Mouse (Mus musculus): ENCODE results near the gene Eng.

Eng gene

GRCm38 (mm10) chr2:32699680-32700079, 53.3 kb downstream of the Eng start:
- in situ Hi-C loops (cut with MboI; ENCODE audit: unreplicated experiment in 2 of 2): loop anchor here (5.0 to 25.0 kb wide), 2 partner anchors 112 to 153 kb away; partner anchors contain the start of genes 9430097D07Rik (in 1 of the 2), St6galnac4 (in 1 of the 2) and St6galnac6 (in 1 of the 2)

DNA sequence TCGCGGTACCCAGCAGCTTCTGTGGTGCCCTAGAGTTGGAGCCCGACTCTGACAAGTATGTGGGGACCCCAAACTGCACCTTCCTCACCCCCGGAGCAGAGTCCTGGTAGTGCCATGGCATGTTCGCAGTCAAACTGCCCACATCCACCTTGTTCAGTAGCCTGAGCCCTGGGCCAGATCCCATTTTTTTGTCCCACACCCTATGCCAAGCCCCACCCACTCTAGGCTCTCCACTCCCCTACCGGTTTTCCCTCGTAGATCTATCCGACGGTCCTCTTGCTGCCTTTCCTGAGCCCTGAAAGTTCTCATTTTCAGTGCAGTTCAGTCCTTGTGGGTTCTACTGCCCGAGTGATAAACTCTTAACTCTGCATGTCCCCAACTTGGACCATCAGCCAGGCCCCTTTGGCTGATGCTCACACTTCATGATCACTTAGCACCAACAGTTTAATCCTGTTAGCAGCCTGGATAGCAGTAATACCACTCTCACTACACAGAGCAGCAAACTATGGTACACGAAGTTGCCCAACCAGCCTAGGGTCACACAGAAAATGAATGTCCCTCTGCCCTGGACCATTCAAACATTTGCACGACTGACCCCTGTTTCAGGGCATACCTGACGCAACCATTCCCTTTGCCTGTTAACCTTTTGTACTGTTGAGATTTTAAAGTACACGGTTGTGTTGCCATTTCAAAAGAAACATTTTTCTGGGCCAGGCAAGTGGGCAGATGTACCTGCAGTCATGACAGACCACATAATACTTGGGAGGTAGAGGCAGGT, 54.8 kb downstream of the Eng start:
- in situ Hi-C loops (cut with MboI; ENCODE audit: unreplicated experiment in 2 of 2): loop anchor here in 1 of 2 experiments (5.0 kb wide), 1 partner anchor 151 kb away; no protein-coding TSS in a partner anchor

- in situ Hi-C loops (cut with MboI; ENCODE audit: unreplicated experiment in 2 of 2): loop anchor here in 1 of 2 experiments (5.0 kb wide), 1 partner anchor 149 kb away; no protein-coding TSS in a partner anchor
Measured at GRCm38 (mm10) chr2:32703046-32703445, 56.7 kb downstream of the Eng start.

DNA sequence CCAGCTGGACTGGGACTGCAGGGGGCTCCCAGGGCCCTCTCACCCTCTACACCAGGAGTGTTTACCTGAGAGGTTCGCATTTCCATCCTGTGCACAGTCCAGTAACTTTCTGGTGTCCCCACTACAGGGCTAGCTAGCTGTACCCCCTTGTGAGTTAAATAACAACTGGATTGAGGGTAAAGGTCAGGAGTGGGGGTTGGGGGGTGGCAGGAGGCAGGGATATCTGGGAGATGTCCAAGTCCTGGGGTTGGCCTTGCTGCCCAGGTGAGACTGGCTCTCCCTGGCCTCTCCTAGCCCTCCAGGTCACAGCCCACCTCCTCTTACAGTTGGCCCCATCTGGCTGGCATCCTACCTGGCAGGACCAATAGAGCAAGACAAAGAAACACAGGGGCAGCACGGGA, 57.6 kb downstream of the Eng start, which contains the start of gene Fpgs:
TSS of gene Fpgs (minus strand) at position 125 of the 401 bp plus-strand sequence.
- in situ Hi-C loops (cut with MboI; ENCODE audit: unreplicated experiment in 2 of 2): loop anchor here in 1 of 2 experiments (5.0 kb wide), 1 partner anchor 148 kb away; no protein-coding TSS in a partner anchor

GRCm38 (mm10) chr2:32705018-32705417, 58.6 kb downstream of the Eng start:
- in situ Hi-C loops (cut with MboI; ENCODE audit: unreplicated experiment in 2 of 2): no loop called here

DNA sequence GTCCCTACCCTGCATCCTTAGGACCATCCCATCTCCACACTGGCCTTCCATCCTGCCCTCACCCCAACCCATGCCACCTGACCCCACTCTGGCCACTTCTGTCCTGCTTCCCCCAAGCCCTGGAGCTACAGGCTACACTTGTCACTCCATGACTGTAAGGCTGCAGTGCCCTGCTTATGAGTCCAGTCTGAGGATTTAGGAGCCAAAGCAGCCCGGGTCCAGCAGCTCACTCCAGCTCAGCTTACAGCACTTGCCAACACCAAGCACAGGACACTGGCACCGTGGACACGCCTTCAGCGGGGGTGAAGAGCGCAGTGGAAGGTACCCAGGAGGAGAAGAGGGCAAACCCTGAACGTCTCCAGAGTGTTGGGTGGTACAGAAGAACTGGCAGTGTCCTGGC, 60.6 kb downstream of the Eng start:
- in situ Hi-C loops (cut with MboI; ENCODE audit: unreplicated experiment in 2 of 2): no loop called here

- in situ Hi-C loops (cut with MboI; ENCODE audit: unreplicated experiment in 2 of 2): no loop called here
Measured at GRCm38 (mm10) chr2:32708643-32709042, 62.2 kb downstream of the Eng start.

DNA sequence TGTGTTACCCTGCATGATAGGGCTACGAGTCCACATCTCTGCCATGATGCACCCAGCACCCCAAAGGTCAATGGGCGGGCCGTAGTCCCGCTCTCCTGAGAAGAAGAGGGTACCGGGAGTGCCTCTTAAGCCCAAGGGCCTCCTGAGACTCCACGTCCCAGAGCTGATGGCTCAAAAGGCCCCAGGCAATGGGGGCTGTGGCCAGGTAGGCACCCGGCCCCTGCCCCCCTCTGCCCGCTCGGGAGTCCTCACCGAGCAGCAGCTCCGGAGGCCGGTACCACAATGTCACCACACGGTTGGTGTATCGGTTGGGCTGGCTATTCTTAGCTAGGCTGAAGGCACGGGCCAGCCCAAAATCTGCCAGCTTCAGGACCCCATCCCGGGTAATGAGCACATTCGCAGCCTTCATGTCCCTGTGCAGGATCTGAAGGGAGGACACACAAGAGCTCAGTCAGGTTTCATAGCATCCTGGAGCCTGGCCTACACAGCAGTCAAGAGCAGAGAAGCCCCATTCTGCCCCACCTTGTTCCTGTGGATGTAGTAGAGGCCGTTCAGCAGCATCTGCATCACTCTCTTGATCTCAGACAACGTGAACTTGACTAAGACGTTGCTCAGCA, 63.2 kb downstream of the Eng start:
- in situ Hi-C loops (cut with MboI; ENCODE audit: unreplicated experiment in 2 of 2): loop anchor here (5.0 kb wide), 1 partner anchor 48 kb away; the partner anchor contains the start of gene Tor2a (in 2 of the 2)

GRCm38 (mm10) chr2:32710425-32710824, 64.0 kb downstream of the Eng start:
- in situ Hi-C loops (cut with MboI; ENCODE audit: unreplicated experiment in 2 of 2): loop anchor here (5.0 kb wide), 1 partner anchor 47 kb away; the partner anchor contains the start of gene Tor2a (in 2 of the 2)

DNA sequence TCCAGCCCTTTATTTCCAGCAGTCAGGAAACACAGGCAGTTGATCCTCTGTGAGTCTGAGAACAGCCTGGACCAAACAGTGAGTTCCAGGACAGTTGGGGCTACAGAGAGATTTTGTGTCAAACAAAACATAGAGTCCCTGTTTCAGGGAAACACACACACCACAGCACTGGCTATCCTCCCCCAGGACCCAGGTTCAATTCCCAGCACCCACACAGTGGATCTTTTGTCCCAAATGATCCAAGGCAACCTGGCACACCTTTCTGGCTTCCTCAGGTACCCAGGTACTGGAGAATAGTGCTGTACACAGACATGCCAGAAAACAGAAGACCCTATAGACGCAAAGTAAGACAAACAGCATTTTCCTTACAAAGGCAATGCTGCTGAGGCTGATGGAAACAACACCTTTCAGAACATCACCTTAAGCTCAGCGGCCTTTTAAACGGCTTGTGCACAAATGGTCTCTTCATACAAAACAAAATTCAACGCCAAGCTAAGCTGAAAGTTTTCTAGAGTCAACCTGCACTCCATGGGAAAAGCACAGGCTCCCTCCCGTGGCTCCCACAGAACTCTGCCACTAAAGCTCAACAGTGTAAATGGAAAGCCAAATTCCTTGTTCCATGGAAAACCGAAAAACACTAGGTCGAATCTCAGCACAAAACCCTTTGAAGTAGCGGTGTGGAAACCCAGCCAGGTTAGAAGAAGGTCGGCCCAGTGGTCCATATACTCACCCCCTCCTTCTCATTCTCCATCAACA, 65.1 kb downstream of the Eng start:
- in situ Hi-C loops (cut with MboI; ENCODE audit: unreplicated experiment in 2 of 2): loop anchor here (5.0 kb wide), 1 partner anchor 46 kb away; the partner anchor contains the start of gene Tor2a (in 2 of the 2)

GRCm38 (mm10) chr2:32712108-32712551, 65.7 kb downstream of the Eng start:
- in situ Hi-C loops (cut with MboI; ENCODE audit: unreplicated experiment in 2 of 2): loop anchor here (5.0 kb wide), 1 partner anchor 45 kb away; the partner anchor contains the start of gene Tor2a (in 2 of the 2)

DNA sequence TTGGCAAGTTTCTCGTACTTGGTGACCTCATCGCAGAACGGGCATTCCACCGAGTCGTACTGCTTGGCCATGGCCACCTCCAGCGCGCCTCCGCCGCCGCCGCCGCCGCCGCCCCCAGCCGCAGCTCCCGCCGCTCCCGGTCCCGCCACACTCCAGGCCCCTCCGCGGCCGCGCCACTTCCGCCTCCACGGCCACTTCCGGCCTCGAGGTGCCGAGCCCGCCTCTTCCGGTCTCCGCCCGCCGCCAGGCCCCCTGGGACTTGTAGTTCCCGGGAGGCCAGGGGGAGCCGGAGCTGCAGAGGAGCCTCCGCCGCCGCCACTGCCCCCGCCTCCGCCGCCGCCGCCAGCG, 66.2 kb downstream of the Eng start:
- in situ Hi-C loops (cut with MboI; ENCODE audit: unreplicated experiment in 2 of 2): loop anchor here (5.0 kb wide), 1 partner anchor 45 kb away; the partner anchor contains the start of gene Tor2a (in 2 of the 2)

GRCm38 (mm10) chr2:32712934-32713817, 66.8 kb downstream of the Eng start, which contains the start of gene Cdk9:
Gene Cdk9, minus strand, starts transcription at chr2:32713076.
- in situ Hi-C loops (cut with MboI; ENCODE audit: unreplicated experiment in 2 of 2): loop anchor here (5.0 kb wide), 1 partner anchor 44 kb away; the partner anchor contains the start of gene Tor2a (in 2 of the 2)

- in situ Hi-C loops (cut with MboI; ENCODE audit: unreplicated experiment in 2 of 2): loop anchor here (5.0 kb wide), 1 partner anchor 43 kb away; the partner anchor contains the start of gene Tor2a (in 2 of the 2)
Measured at GRCm38 (mm10) chr2:32714117-32714986, 68.0 kb downstream of the Eng start.

GRCm38 (mm10) chr2:32714987-32715425, 68.6 kb downstream of the Eng start:
- in situ Hi-C loops (cut with MboI; ENCODE audit: unreplicated experiment in 2 of 2): loop anchor here (5.0 kb wide), 1 partner anchor 42 kb away; the partner anchor contains the start of gene Tor2a (in 2 of the 2)

DNA sequence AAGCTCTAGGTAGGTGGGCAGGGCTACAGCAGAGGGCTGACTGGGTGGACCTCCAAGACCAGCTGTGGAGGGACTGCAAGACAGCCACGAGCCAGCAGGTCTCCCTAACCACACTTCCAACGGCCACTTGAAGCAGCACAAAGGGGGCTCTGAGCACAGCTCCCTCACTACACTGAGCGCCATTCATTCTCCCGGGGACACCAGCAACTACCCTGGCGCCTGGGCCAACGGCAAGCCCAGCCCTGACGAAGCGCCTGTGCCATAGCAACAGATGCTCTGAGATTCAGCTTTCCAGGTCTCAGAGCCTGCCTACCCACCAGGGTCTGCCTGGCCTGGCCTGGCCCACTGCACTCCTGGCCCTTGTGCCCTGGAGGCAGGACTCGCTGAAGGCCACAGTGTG, 72.4 kb downstream of the Eng start:
- in situ Hi-C loops (cut with MboI; ENCODE audit: unreplicated experiment in 2 of 2): no loop called here

DNA sequence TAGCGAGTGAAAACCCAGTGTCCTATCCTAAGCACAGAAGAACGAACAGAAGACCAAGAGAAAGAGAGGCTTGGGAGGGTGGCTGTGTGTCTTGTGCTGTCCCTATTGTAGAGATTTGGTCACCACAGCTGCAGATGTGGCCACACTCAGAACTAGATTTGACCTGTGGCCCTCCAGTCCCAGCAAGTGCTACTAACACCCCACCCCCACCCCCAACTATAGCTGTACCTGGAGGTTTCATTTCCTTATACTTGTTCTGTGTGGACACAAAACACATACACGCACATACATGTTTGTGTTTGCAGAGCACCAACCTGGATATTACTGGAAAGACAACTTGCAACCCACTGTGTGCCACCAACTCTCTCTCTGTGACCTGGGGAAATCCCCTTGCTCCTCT, 73.7 kb downstream of the Eng start:
- in situ Hi-C loops (cut with MboI; ENCODE audit: unreplicated experiment in 2 of 2): no loop called here

DNA sequence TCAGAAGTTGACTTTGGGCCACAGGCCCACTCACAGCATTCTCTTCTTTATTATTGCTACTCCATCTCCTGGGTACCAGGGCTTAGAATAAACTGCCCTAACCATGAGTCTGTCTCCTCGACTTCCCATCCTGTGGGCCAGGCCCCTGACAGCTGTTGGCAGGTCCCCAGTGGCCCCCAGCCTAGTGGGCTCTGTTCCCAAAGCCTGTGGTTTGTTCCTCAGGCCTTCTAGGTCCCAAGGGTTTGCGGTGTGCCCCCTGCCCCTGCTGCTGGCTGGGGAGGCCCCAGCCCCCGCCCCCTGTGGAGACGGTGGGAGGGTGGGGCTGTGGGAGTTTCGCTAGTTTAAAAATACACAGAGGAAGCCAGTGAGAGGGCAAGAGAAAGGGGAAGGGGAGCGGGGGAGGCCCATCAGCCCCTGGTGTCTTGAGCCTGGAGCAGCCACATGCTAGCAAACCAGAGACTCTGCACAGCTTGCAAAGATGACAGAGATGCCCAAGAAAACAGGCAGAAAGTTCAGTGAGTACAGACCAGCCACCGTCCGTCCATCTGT, 74.4 kb downstream of the Eng start, which contains the start of gene Sh2d3c:
TSS of gene Sh2d3c (plus strand) at position 375 of the 549 bp plus-strand sequence.
- in situ Hi-C loops (cut with MboI; ENCODE audit: unreplicated experiment in 2 of 2): no loop called here

All from v-Abl transformed pro-B cells (cell line).